Mouse (Mus musculus) embryonic fibroblast, embryonic 13.5 days (primary cell): ENCODE measurements around the gene Igfbpl1.

Source experiments
- CTCF ChIP-seq: IDR thresholded peaks from 2 replicates; pipeline ENCODE4 v1.5.1; 2011; ENCODE audit warnings: mild to moderate bottlenecking, control low read depth, low read length, moderate library complexity, borderline replicate concordance; ENCODE audit not compliant: insufficient read depth
- POLR2A ChIP-seq: IDR thresholded peaks from 2 replicates; pipeline ENCODE4 v1.6.1; 2011; ENCODE audit warnings: low read depth, mild to moderate bottlenecking, control low read depth, low read length, moderate library complexity

DNA sequence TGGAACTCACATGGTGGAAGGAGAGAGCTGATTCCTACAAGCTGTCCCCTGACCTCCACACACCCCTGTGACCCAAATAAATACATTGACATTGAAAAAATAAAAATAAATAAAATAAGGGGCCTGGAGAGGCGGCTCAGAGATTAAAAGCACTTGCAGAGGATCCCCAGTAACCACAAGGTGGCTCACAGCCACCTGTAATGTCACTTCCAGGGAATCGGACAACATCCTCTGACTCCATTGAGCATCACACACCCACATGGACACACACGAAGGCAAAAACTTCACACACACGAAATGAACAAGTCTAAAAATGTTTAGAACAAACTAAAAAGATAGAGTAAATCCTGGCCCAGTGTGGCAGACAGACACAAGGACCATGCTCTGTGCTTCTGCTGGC is 40.0 kb downstream of the Igfbpl1 start:
- no peak for TF ChIP-seq CTCF
- TF ChIP-seq POLR2A: no peak
